Mouse (Mus musculus): ENCODE measurements at regions not wholly inside any gene's neighbourhood (a gene's known extent, or its start where the extent isn't known, plus 50 kb on each side); places are given as distances from the start of the nearest gene placed in this dataset.
A peak's percentile ranks its signal among the peaks of the same experiment; 100 is the strongest.

DNA sequence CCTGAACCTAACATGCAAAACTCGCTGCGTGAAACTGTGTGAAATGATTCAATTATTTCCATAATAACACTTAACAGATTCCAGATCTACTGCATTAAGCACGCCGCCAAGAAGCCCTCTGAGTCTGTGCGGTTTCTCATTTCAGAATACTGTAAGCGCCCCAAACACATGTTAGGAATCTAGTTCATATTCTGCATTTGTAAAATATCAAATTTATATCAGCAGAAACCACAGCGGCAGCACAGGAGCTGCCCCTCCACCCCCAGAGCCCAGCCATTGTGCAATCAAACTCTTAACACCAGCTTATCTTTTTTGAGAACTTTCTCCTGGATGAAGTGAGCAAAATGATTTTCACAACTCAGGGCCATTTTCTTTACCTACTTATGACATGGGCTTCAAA lies 715.4 kb downstream of the Kcnj2 start:
- 74% methylated on average over 7 of the region's 7 CpGs for whole genome bisulfite sequencing
- Histone ChIP-seq H3K4me3 (ENCODE audit: insufficient read depth, low read depth, low read length) (no peak overlapping the region), H3K27ac (replicated peaks; ENCODE audit: insufficient read depth, low read depth, low read length) (no peak overlapping the region), H3K36me3 (ENCODE audit: control insufficient read depth, insufficient read depth, low read length) (no peaks in the 10 kb centered on the region), H3K79me2 (ENCODE audit: control insufficient read depth, insufficient read depth, low read length) (no peaks in the 10 kb centered on the region), H3K9ac (ENCODE audit: low read depth, low read length) (no peak overlapping the region), H3K27me3 (ENCODE audit: control insufficient read depth, insufficient read depth, low read length) (no peaks in the 10 kb centered on the region), H3K4me1 (ENCODE audit: control insufficient read depth, insufficient read depth, low read length) (no peaks in the 10 kb centered on the region)
- TF ChIP-seq CTCF (IDR thresholded peaks at IDR 0.05; ENCODE audit: low read depth, low read length) (no peak), POLR2A (IDR thresholded peaks at IDR 0.05; ENCODE audit: extremely low read depth, insufficient read depth, low read length) (no peak)
- no peak for DNase-seq (ENCODE audit: extremely low read depth, low read depth, low spot score)

DNA sequence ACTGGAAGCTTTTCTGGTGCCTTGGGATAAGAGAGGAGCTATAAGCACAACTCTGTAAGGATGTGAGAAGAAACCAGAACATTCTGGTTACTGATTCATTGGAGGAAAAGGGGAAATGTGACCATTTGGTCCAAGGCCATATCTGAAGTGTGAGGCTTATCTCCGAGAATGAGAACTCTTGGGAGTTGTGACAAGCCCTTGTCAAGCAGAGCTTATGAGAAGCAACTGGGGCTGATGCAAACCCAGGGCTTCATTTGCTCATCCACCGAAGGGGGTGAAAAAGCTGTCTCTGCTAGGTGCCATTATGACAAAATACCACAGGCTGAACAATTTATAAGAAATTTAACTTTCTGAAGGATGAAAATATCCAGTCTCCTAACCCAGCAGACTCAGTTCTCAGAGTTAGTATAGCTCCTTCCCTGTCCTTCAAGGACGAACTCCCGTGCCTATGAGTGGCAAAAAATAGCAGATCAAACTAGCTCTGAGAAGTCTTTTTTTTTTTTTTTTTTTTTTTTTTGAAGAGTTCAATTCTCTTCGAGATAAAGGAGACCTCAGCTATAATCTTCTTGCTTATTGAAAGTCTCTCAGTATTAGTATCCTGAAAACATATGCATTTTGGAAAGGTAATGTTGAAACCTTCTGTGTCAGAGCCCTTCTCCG lies 725.4 kb downstream of the Kcnj2 start:
- no peak for DNase-seq (ENCODE audit: extremely low read depth, low read depth, low spot score)
- Histone ChIP-seq H3K27me3 (ENCODE audit: control insufficient read depth, insufficient read depth, low read length) (no peaks in the 10 kb centered on the region), H3K9ac (ENCODE audit: low read depth, low read length) (no peak overlapping the region), H3K27ac (replicated peaks; ENCODE audit: insufficient read depth, low read depth, low read length) (no peak overlapping the region), H3K36me3 (ENCODE audit: control insufficient read depth, insufficient read depth, low read length) (no peaks in the 10 kb centered on the region), H3K4me1 (ENCODE audit: control insufficient read depth, insufficient read depth, low read length) (no peaks in the 10 kb centered on the region), H3K4me3 (ENCODE audit: insufficient read depth, low read depth, low read length) (no peak overlapping the region), H3K79me2 (ENCODE audit: control insufficient read depth, insufficient read depth, low read length) (no peaks in the 10 kb centered on the region)
- TF ChIP-seq POLR2A (IDR thresholded peaks at IDR 0.05; ENCODE audit: extremely low read depth, insufficient read depth, low read length) (no peak), CTCF (IDR thresholded peaks at IDR 0.05; ENCODE audit: low read depth, low read length) (no peak)
- WGBS = 69% methylated on average over 6 of the region's 6 CpGs

DNA sequence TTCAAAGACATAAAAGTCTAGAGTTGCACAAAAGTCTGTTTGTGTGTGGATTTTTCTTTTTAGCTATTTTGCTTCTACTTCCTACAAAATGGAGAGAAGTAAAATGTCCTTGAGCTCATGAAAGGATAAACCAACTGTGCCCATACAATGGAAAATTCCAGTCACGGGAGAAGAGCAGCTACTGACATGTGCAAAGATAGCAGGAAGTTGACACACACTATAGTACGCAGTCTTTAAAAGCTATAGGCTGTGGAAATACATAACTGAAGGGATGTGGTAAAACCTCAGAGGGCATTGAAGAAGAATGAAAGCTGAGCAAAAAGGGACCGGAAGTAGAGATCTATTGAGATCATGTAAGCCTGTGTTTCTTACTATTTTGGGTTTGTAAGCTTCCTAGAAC lies 735.1 kb downstream of the Kcnj2 start:
- TF ChIP-seq POLR2A (IDR thresholded peaks at IDR 0.05; ENCODE audit: extremely low read depth, insufficient read depth, low read length) (no peak), CTCF (IDR thresholded peaks at IDR 0.05; ENCODE audit: low read depth, low read length) (no peak)

DNA sequence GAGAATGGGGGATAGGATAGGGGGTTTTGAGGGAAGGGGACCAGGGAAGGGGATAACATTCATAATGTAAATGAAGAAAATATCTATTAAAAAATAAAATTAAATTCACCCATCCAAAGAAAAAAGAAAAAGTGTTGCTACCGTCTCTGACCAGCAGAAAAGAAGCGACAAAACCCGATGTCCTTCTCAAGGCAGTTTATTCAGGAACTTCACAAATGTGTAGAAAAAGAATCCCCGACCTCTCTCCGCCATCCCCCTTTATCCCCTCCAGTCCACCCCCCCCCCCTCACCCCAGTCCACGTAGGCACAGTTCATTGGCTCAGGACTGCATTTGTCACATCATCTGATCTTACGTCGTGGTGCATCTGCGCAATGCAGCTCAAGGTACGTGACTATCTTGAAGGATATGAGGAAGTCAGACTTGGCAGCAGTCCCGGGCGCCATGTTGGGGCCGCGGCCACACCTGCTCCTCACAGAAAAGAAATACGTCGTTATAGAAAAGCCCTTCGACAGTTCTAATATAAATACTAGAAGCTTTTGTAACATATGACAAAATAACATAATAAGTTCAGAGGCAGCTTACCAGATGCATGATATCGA lies 750.3 kb downstream of the Kcnj2 start:
- H3K9ac ChIP-seq (ENCODE audit: low read depth, low read length) = no peak overlapping the region
- WGBS = 95% methylated on average over 18 of the region's 18 CpGs
- H3K79me2 ChIP-seq (ENCODE audit: control insufficient read depth, insufficient read depth, low read length) = no peaks in the 10 kb centered on the region
- no peaks in the 10 kb centered on the region for H3K27me3 ChIP-seq (ENCODE audit: control insufficient read depth, insufficient read depth, low read length)
- H3K4me1 ChIP-seq (ENCODE audit: control insufficient read depth, insufficient read depth, low read length) = no peaks in the 10 kb centered on the region
- no peak overlapping the region for H3K4me3 ChIP-seq (ENCODE audit: insufficient read depth, low read depth, low read length)
- no peak for TF ChIP-seq POLR2A (IDR thresholded peaks at IDR 0.05; ENCODE audit: extremely low read depth, insufficient read depth, low read length)
- TF ChIP-seq CTCF (IDR thresholded peaks at IDR 0.05; ENCODE audit: low read depth, low read length) = no peak
- H3K27ac ChIP-seq (replicated peaks; ENCODE audit: insufficient read depth, low read depth, low read length) = no peak overlapping the region
- H3K36me3 ChIP-seq (ENCODE audit: control insufficient read depth, insufficient read depth, low read length) = no peaks in the 10 kb centered on the region
- DNase-seq (ENCODE audit: extremely low read depth, low read depth, low spot score) = no peak

More for the DNA sequence above, 735.1 kb downstream of the Kcnj2 start:
- Histone ChIP-seq H3K36me3 (ENCODE audit: control insufficient read depth, insufficient read depth, low read length) (no peaks in the 10 kb centered on the region), H3K27ac (replicated peaks; ENCODE audit: insufficient read depth, low read depth, low read length) (no peak overlapping the region), H3K27me3 (ENCODE audit: control insufficient read depth, insufficient read depth, low read length) (no peaks in the 10 kb centered on the region), H3K9ac (ENCODE audit: low read depth, low read length) (no peak overlapping the region), H3K4me1 (ENCODE audit: control insufficient read depth, insufficient read depth, low read length) (no peaks in the 10 kb centered on the region), H3K4me3 (ENCODE audit: insufficient read depth, low read depth, low read length) (no peak overlapping the region), H3K79me2 (ENCODE audit: control insufficient read depth, insufficient read depth, low read length) (no peaks in the 10 kb centered on the region)
- DNase-seq (ENCODE audit: extremely low read depth, low read depth, low spot score) = peak; percentile 0
- WGBS = 71% methylated on average over 3 of the region's 3 CpGs

DNA sequence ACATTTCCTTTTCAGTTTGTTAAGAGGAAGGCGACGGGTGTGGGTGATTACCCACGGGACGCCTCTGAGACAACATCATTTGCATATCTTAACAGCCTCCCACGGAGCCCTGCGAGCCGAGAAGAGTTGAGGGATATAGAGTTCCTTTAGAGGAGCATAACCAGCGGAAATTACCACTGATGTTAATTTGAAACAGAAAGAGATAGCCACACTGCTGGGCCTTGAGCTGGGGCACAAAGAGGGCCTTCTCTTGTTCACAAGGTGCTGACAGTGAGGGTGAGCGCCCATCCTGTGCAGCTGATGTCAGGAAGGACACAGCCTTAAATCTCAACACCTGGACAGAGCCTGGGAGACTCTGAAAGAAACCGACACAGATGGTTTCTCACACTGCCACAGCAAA lies 752.2 kb downstream of the Kcnj2 start:
- Histone ChIP-seq H3K4me1 (ENCODE audit: control insufficient read depth, insufficient read depth, low read length) (no peaks in the 10 kb centered on the region), H3K79me2 (ENCODE audit: control insufficient read depth, insufficient read depth, low read length) (no peaks in the 10 kb centered on the region), H3K4me3 (ENCODE audit: insufficient read depth, low read depth, low read length) (no peak overlapping the region), H3K27ac (replicated peaks; ENCODE audit: insufficient read depth, low read depth, low read length) (no peak overlapping the region), H3K27me3 (ENCODE audit: control insufficient read depth, insufficient read depth, low read length) (no peaks in the 10 kb centered on the region), H3K36me3 (ENCODE audit: control insufficient read depth, insufficient read depth, low read length) (no peaks in the 10 kb centered on the region), H3K9ac (ENCODE audit: low read depth, low read length) (no peak overlapping the region)
- DNase-seq (ENCODE audit: extremely low read depth, low read depth, low spot score) = no peak
- WGBS = 24% methylated on average over 10 of the region's 10 CpGs
- TF ChIP-seq CTCF (IDR thresholded peaks at IDR 0.05; ENCODE audit: low read depth, low read length) (no peak), POLR2A (IDR thresholded peaks at IDR 0.05; ENCODE audit: extremely low read depth, insufficient read depth, low read length) (no peak)

DNA sequence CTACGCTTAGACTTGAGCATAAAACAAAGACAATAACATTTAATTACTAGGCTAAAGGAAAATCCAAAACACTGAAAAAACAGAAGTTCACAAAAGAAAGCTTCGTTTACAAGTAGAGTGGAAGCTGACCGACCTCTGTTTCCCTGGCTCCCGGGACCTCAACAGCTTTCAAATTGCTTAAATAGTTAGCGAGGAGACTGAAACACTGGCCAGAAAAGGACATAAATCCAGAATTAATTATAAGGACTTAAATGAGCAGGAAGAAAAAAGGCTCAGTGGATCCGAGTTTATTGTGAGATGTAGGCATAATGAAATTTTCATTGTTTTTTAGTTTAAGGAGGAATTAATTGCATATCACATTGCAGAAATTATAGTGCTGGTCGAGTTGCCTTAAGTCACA lies 754.4 kb downstream of the Kcnj2 start:
- Histone ChIP-seq H3K9ac (ENCODE audit: low read depth, low read length) (no peak overlapping the region), H3K27ac (replicated peaks; ENCODE audit: insufficient read depth, low read depth, low read length) (no peak overlapping the region), H3K4me1 (ENCODE audit: control insufficient read depth, insufficient read depth, low read length) (no peaks in the 10 kb centered on the region), H3K79me2 (ENCODE audit: control insufficient read depth, insufficient read depth, low read length) (no peaks in the 10 kb centered on the region), H3K36me3 (ENCODE audit: control insufficient read depth, insufficient read depth, low read length) (no peaks in the 10 kb centered on the region), H3K27me3 (ENCODE audit: control insufficient read depth, insufficient read depth, low read length) (no peaks in the 10 kb centered on the region), H3K4me3 (ENCODE audit: insufficient read depth, low read depth, low read length) (no peak overlapping the region)
- no peak for DNase-seq (ENCODE audit: extremely low read depth, low read depth, low spot score)
- TF ChIP-seq CTCF (IDR thresholded peaks at IDR 0.05; ENCODE audit: low read depth, low read length) = no peak
- TF ChIP-seq POLR2A (IDR thresholded peaks at IDR 0.05; ENCODE audit: extremely low read depth, insufficient read depth, low read length) = no peak
- WGBS = 71% methylated on average over 7 of the region's 7 CpGs
